Mouse (Mus musculus): Measurements from ENCODE around the gene Kif22. TPM values are rescaled to one million over a fixed set of nuclear protein-coding genes. Genes with fewer than 3 reads are reported as not detected.

Gene Kif22
- polyA plus RNA-seq, 1 experiment from 2014 or later = 93.5 TPM

GRCm38 (mm10) chr7:127003620-127004019 is 38.7 kb downstream of the Kif22 start:
- H3K9me3 ChIP-seq = no peaks in the 10 kb centered on the region
- H3K4me3 ChIP-seq (replicated peaks) = no peak overlapping the region
- no peak overlapping the region for H3K27ac ChIP-seq
- no peaks in the 10 kb centered on the region for H3K27me3 ChIP-seq (replicated peaks)
- peaks cover 5% of the 10 kb centered on the region for H3K4me1 ChIP-seq
- WGBS = 83% methylated on average over 5 of the region's 5 CpGs
- ATAC-seq (ENCODE audit: insufficient read depth, low FRiP score, low read depth) = no peak
- H3K9ac ChIP-seq = no peak overlapping the region
- no peak overlapping the region for H3K4me2 ChIP-seq
- no peaks in the 10 kb centered on the region for H3K36me3 ChIP-seq

DNA sequence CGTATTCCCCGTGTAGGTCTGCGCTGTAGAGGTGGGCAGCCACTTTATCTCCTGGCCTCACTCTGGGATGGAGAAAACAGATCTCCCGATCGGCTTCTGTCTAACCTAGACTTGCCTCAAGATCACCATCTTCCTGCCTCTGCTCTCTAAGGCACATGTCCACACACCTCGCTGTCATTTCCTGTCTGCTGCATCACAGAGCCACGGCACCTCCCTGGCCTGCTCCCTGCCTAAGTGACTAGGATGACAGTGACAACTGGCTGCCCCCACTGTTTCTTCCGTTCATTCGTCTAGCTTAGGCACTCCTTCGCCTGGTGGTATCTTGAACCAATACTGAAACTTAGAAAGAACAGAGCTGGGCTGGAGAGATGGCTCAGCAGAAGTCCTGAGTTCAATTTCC is 42.7 kb downstream of the Kif22 start:
- WGBS = 70% methylated on average over 10 of the region's 10 CpGs
- Histone ChIP-seq H3K4me2 (no peak overlapping the region), H3K36me3 (0 out of 2 replicates have a peak, but pooled peaks cover 5% of the 10 kb centered on the region), H3K27me3 (replicated peaks) (no peaks in the 10 kb centered on the region), H3K9ac (no peak overlapping the region), H3K4me3 (replicated peaks) (no peak overlapping the region), H3K27ac (no peak overlapping the region), H3K9me3 (no peaks in the 10 kb centered on the region), H3K4me1 (no peaks in the 10 kb centered on the region)
- no peak for ATAC-seq (ENCODE audit: insufficient read depth, low FRiP score, low read depth)

DNA sequence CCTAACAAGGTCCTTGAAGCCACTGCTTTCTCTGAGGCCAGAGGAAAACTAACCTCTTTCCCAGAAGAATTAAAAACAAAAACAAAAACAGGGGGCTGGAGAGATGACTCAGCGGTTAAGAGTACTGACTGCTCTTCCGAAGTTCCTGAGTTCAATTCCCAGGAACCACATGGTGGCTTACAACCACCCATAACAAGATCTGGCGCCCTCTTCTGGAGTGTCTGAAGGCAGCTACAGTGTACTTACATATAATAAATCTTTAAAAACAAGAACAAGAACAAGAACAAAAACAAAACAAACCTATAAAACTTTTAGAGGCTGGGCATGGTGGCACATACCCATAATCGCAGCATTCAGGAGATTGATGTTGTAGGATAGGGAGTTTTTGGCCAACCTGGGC is 45.8 kb downstream of the Kif22 start:
- no peak for ATAC-seq (ENCODE audit: insufficient read depth, low FRiP score, low read depth)
- H3K4me3 ChIP-seq (replicated peaks) = no peak overlapping the region
- no peak overlapping the region for H3K9ac ChIP-seq
- no peak overlapping the region for H3K4me2 ChIP-seq
- no peaks in the 10 kb centered on the region for H3K27me3 ChIP-seq (replicated peaks)
- H3K9me3 ChIP-seq = no peaks in the 10 kb centered on the region
- H3K27ac ChIP-seq = no peak overlapping the region
- no peaks in the 10 kb centered on the region for H3K4me1 ChIP-seq
- WGBS = 79% methylated on average over 4 of the region's 4 CpGs
- 0 out of 2 replicates have a peak, but pooled peaks cover 5% of the 10 kb centered on the region for H3K36me3 ChIP-seq

GRCm38 (mm10) chr7:126988816-126989215 is 53.5 kb downstream of the Kif22 start:
- WGBS = 70% methylated on average over 8 of the region's 8 CpGs
- no peak for ATAC-seq (ENCODE audit: insufficient read depth, low FRiP score, low read depth)
- H3K27me3 ChIP-seq (replicated peaks) = no peaks in the 10 kb centered on the region

DNA sequence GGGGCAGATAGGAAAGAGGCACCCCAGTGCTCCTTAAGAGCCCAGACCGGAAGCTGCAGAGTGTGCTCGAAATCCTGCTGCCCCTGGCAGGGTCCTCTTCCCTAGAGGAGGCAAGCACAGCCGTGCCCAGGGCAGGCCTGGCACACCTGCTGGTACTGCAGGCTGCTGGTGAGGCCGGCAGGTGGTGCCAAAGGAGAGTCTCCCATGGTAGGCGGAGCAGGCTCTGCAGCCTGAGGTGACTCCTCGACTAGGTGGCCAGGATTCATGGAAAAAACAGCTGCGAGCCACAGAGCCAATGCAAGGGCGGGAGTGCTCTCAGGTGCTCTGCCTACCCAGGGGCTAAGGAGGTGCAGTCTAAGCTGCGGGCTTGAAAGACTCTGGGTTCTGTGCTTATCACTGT is 56.0 kb downstream of the Kif22 start:
- H3K27ac ChIP-seq = no peak overlapping the region
- H3K9ac ChIP-seq = no peak overlapping the region
- 0 out of 2 replicates have a peak, but pooled peaks have one; percentile 54 for ATAC-seq (ENCODE audit: insufficient read depth, low FRiP score, low read depth)
- no peaks in the 10 kb centered on the region for H3K4me1 ChIP-seq
- no peak overlapping the region for H3K4me2 ChIP-seq
- no peak overlapping the region for H3K4me3 ChIP-seq (replicated peaks)
- no peaks in the 10 kb centered on the region for H3K36me3 ChIP-seq
- H3K9me3 ChIP-seq = no peaks in the 10 kb centered on the region
- H3K27me3 ChIP-seq (replicated peaks) = no peaks in the 10 kb centered on the region
- WGBS = 40% methylated on average over 9 of the region's 9 CpGs

More at GRCm38 (mm10) chr7:126988816-126989215, 53.5 kb downstream of the Kif22 start:
- Histone ChIP-seq H3K9ac (no peak overlapping the region), H3K9me3 (no peaks in the 10 kb centered on the region), H3K4me1 (no peaks in the 10 kb centered on the region), H3K4me2 (no peak overlapping the region), H3K27ac (no peak overlapping the region), H3K4me3 (replicated peaks) (no peak overlapping the region), H3K36me3 (no peaks in the 10 kb centered on the region)

DNA sequence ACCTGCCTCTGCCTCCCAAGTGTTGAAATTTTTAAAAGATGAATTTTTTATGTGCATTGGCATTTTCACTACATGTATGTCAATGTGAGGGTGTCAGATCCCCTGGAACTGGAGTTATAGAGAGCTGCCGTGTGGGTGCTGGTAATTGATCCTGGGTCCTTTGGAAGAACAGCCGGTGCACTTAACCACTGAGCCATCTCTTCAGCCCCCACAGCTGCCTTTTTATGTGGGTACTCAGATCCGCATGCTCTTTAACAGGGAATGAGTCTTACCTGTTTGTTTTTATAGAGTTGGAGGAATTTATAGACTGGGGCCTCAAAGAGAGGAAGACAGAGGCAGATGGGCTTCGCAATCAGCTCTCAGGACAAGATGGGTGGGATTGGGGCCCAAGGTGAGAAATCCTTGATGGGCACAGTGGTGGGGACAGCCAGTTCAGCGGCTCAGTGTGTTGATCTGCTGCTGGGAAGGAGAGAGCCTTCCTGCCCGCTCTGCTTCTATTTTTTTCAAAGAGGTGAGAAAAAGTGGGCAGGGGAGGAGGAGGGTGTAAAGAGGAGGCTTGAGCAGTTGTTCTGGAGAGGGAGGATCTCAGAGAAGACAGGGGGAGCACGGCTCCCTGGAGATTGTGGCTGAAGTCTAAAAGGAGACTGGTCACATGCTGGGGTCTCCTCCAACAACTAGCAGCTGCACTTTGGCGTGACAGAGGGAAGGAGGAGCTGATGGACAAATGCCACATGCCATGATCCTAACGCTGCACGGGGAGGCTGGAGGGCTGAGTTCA is 57.4 kb downstream of the Kif22 start:
- WGBS = 44% methylated on average over 10 of the region's 10 CpGs
- no peaks in the 10 kb centered on the region for H3K9me3 ChIP-seq
- no peaks in the 10 kb centered on the region for H3K27me3 ChIP-seq (replicated peaks)
- no peaks in the 10 kb centered on the region for H3K4me1 ChIP-seq
- H3K27ac ChIP-seq = no peak overlapping the region
- H3K36me3 ChIP-seq = peaks cover 3% of the 10 kb centered on the region; the same call in 1 of the 2 replicates
- no peak overlapping the region for H3K4me3 ChIP-seq (replicated peaks)
- H3K4me2 ChIP-seq = no peak overlapping the region
- no peak overlapping the region for H3K9ac ChIP-seq
- ATAC-seq (ENCODE audit: insufficient read depth, low FRiP score, low read depth) = no peak

DNA sequence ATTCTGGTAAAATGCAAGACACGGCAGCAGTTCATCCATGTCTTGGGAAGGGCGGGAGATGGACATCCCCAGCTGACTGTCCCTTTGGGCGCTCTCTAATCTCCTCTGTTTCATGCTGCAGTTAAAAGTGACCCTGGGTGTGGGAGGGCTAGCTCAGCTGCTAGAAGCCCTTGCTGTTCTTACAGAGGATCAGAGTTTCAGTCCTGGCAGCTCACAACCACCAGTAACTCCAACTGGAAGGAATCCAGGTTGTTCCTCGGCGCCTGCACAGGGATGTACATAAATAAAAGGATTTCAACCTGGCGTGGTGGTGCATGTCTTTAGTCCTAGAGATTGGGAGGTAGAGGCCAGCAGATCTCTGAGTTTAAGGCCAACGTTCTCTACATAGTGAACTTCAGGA is 59.2 kb downstream of the Kif22 start:
- Histone ChIP-seq H3K9ac (no peak overlapping the region), H3K27ac (no peak overlapping the region), H3K4me1 (peaks cover 4% of the 10 kb centered on the region; the same call in 1 of the 2 replicates), H3K4me2 (no peak overlapping the region), H3K27me3 (replicated peaks) (no peaks in the 10 kb centered on the region), H3K4me3 (replicated peaks) (no peak overlapping the region), H3K9me3 (no peaks in the 10 kb centered on the region), H3K36me3 (peaks cover 18% of the 10 kb centered on the region)
- ATAC-seq (ENCODE audit: insufficient read depth, low FRiP score, low read depth) = no peak
- WGBS = 67% methylated on average over 7 of the region's 7 CpGs

- no peak overlapping the region for H3K27ac ChIP-seq
- no peak for ATAC-seq (ENCODE audit: insufficient read depth, low FRiP score, low read depth)
- H3K36me3 ChIP-seq = peaks cover 22% of the 10 kb centered on the region
- H3K4me1 ChIP-seq = peaks cover 11% of the 10 kb centered on the region; the same call in 1 of the 2 replicates
- H3K27me3 ChIP-seq (replicated peaks) = no peaks in the 10 kb centered on the region
- no peak overlapping the region for H3K4me2 ChIP-seq
- 78% methylated on average over 4 of the region's 4 CpGs for WGBS
- H3K9ac ChIP-seq = no peak overlapping the region
- H3K9me3 ChIP-seq = no peaks in the 10 kb centered on the region
- no peak overlapping the region for H3K4me3 ChIP-seq (replicated peaks)
These were observed 60.2 kb downstream of the Kif22 start for GRCm38 (mm10) chr7:126982054-126982453.

DNA sequence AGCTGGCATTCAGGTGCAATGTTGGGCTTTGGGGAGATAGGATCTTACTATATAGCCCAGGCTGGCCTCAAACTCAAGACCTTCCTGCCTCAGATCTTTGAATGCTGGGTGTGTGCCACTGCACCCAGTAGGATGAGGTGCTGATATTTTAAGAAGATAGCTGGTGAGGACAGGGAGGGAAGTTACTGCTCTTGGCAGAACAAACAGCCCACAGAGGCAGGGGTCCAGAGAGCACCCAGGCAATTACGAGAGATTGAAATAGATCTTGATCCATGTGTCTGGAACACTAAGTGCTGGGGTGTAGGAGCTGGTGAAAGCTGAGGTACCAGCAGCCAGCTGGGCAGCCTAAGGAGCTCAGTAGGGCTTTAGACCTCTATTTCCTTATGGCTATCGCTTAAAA is 60.7 kb downstream of the Kif22 start:
- 83% methylated on average over 2 of the region's 2 CpGs for WGBS
- no peak overlapping the region for H3K4me3 ChIP-seq (replicated peaks)
- H3K27ac ChIP-seq = no peak overlapping the region

DNA sequence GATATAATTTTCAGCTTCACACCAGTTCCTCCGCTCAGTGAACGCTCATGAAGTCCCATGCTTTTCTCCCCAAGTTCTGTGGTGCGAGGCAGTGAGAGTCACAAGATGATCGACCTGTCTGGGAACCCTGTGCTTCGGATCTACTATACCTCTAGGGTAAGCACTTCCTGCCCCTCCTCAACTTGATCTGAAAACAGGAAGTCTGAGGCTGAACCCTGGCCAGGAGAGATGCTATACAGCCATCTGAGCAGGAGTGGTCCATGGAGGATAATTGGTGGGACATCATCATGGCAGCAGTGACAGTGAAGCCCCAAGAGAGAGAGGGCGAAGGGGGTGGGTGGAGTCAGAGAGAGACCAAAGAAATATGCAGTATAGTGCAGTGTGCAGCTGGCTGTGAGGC is 63.4 kb downstream of the Kif22 start:
- Histone ChIP-seq H3K4me3 (replicated peaks) (no peak overlapping the region), H3K9ac (no peak overlapping the region), H3K36me3 (peaks cover 22% of the 10 kb centered on the region), H3K9me3 (no peaks in the 10 kb centered on the region), H3K27ac (no peak overlapping the region), H3K4me1 (peaks cover 20% of the 10 kb centered on the region; the same call in 1 of the 2 replicates), H3K27me3 (replicated peaks) (no peaks in the 10 kb centered on the region), H3K4me2 (no peak overlapping the region)
- no peak for ATAC-seq (ENCODE audit: insufficient read depth, low FRiP score, low read depth)
- 92% methylated on average over 6 of the region's 6 CpGs for WGBS

More for the DNA sequence above, 60.7 kb downstream of the Kif22 start:
- peaks cover 12% of the 10 kb centered on the region; the same call in 1 of the 2 replicates for H3K4me1 ChIP-seq
- H3K9ac ChIP-seq = no peak overlapping the region
- H3K9me3 ChIP-seq = no peaks in the 10 kb centered on the region
- H3K36me3 ChIP-seq = peaks cover 22% of the 10 kb centered on the region
- no peak for ATAC-seq (ENCODE audit: insufficient read depth, low FRiP score, low read depth)
- H3K4me2 ChIP-seq = no peak overlapping the region
- no peaks in the 10 kb centered on the region for H3K27me3 ChIP-seq (replicated peaks)

Measured in stomach, embryonic 15.5 days (tissue).